Mouse (Mus musculus) right cerebral cortex, postnatal 4 days (tissue): ENCODE results near the gene Znfx1.

ENCODE experiments used
- DNase-seq: peaks from one replicate; pipeline ENCODE4 v3.0.0-alpha.2; 2022

Gene Znfx1

DNA sequence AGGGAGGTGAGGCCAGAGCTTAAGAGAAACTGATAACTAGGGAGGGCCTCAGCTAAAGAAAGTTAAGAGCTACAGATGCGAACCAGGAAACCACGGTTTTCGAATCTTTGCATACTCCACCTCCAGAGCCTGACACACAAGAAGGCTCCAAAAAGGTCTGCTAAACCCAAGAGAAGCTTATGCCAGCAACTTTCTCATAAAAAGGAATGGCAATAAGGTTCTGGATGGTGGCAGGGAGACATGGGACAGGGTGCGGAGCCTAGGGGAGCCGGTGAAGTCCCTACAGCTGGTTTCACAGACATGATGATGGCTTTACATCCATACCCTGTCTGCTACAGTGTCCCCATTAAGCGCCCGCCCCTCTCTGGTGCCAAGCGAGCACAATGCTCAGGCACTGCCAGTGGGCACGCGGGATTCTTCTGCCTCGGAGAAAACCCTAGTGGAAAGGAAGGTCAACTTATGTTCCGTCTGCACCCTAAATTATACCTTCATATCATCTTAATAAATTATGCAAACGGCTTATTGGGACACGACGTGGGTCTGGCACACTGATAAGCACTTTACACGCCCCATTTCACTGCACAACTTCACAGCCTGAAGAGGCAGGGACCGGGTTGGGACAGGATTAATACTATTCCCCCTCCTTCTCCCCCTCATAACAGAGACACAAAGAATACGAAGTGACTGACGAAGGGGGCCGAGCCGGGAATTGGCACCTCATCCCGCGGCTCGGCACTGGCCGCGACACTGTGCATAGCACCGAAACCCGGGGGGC lies 67.6 kb downstream of the Znfx1 start:
- DNase-seq, result peak; percentile 34

DNA sequence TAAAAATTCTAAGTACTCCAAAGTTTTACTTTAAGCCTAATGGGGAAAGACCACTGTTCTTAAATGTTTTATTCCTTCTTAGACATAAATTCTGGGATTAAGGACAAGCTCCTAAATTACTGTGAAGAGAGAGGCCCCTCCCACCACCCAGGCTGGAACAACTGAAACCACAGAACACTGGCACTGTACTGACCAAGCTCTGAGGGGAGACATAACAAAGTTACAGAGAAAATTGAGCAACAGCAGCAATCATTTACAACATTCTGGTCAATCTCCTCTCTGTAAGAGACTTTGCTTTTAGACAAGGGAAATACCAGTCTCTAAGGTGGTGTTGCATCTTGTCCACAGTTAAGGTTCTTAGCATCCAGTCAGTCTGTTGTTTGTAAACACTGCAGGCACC lies 70.9 kb downstream of the Znfx1 start:
- no peak for DNase-seq

DNA sequence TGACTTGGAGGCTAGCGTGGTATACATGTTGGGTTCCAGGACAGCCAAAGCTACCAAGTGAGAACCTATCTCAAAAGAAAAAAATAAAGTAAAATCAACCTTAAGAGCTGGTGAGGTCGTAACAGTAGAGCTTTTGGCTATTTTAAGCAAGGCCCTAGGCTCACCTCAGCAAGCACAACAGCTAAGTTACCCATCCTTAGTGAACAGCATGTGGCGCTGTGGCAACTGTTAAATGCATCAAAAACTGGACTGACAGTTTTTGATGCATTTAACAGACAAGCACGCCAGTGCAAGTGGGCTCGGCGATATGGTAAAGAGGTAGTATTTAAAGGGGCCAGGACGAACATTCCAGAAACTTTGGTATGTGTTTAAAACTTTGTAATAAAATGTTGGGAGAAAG lies 72.0 kb downstream of the Znfx1 start:
- no peak for DNase-seq
